25 mouse cellular contexts compared by ENCODE assay signal in genomic region chr4:128402706-128403105, GRCm38 (mm10).
"Had no signal": no experiment of that assay in that cellular context is flagged by ENCODE, and none has a peak within 500 bp of the region (broad histone marks: within the 10 kb centered on the region; RNA-seq: fewer than 3 reads in every experiment).

No protein-coding gene starts in this region.

- H3K27me3 ChIP-seq: embryonic facial prominence, embryonic 12.5 days; embryonic facial prominence, embryonic 15.5 days; forebrain, embryonic 12.5 days; forebrain, embryonic 13.5 days; forebrain, embryonic 15.5 days; heart, embryonic 12.5 days; heart, embryonic 13.5 days had no signal

- H3K9ac ChIP-seq: embryonic facial prominence, embryonic 12.5 days; embryonic facial prominence, embryonic 13.5 days; embryonic facial prominence, embryonic 15.5 days; forebrain, embryonic 12.5 days; forebrain, embryonic 13.5 days; forebrain, embryonic 15.5 days; heart, embryonic 12.5 days; heart, embryonic 13.5 days had no signal

- H3K4me3 ChIP-seq: embryonic facial prominence, embryonic 10.5 days; embryonic facial prominence, embryonic 12.5 days; embryonic facial prominence, embryonic 13.5 days; embryonic facial prominence, embryonic 15.5 days; erythroblast, embryonic 14.5 days; forebrain, embryonic 10.5 days; forebrain, embryonic 12.5 days; forebrain, embryonic 13.5 days; forebrain, embryonic 15.5 days; gastrocnemius, adult 2 months; heart, adult 2 months; heart, embryonic 10.5 days; heart, embryonic 12.5 days; heart, embryonic 13.5 days had no signal

- H3K9me3 ChIP-seq: embryonic facial prominence, embryonic 10.5 days; embryonic facial prominence, embryonic 12.5 days; embryonic facial prominence, embryonic 13.5 days; embryonic facial prominence, embryonic 15.5 days; forebrain, embryonic 12.5 days; forebrain, embryonic 15.5 days; heart, embryonic 10.5 days; heart, embryonic 12.5 days; heart, embryonic 13.5 days had no signal

- H3K27ac ChIP-seq: embryonic facial prominence, embryonic 10.5 days; embryonic facial prominence, embryonic 12.5 days; embryonic facial prominence, embryonic 13.5 days; embryonic facial prominence, embryonic 15.5 days; forebrain, embryonic 10.5 days; forebrain, embryonic 12.5 days; forebrain, embryonic 13.5 days; forebrain, embryonic 15.5 days; gastrocnemius, adult 2 months; heart, adult 2 months; heart, embryonic 10.5 days; heart, embryonic 13.5 days had no signal

- H3K36me3 ChIP-seq: embryonic facial prominence, embryonic 10.5 days; embryonic facial prominence, embryonic 12.5 days; embryonic facial prominence, embryonic 13.5 days; embryonic facial prominence, embryonic 15.5 days; forebrain, embryonic 12.5 days; heart, embryonic 10.5 days; heart, embryonic 12.5 days; heart, embryonic 13.5 days had no signal

- DNase-seq: cerebellum, adult 8-10 months; embryo, embryonic 11 days; gastrocnemius, adult 2 months; gastrocnemius, postnatal 10 days; gastrocnemius, postnatal 14 days; gastrocnemius, postnatal 25 days; gastrocnemius, postnatal 36 days; heart, adult 11 months; heart, adult 18-20 months; heart, adult 2 months had no signal

- H3K4me2 ChIP-seq: embryonic facial prominence, embryonic 12.5 days; embryonic facial prominence, embryonic 13.5 days; embryonic facial prominence, embryonic 15.5 days; forebrain, embryonic 12.5 days; forebrain, embryonic 13.5 days; forebrain, embryonic 15.5 days; heart, embryonic 11.5 days; heart, embryonic 12.5 days; heart, embryonic 13.5 days had no signal

- ATAC-seq: forebrain, embryonic 13.5 days; forebrain, embryonic 14.5 days; forebrain, embryonic 15.5 days; forebrain, embryonic 16.5 days had no signal
